Mouse (Mus musculus): ENCODE measurements around the gene Egfr. TPM values are rescaled to one million over a fixed set of nuclear protein-coding genes. Genes with fewer than 3 reads are reported as not detected.
A peak's percentile ranks its signal among the peaks of the same experiment; 100 is the strongest.

Gene Egfr
- polyA plus RNA-seq, 1 experiment from 2014 or later, result 7.2 TPM

- H3K27me3 ChIP-seq (ENCODE audit: control insufficient read depth, insufficient read depth, low read length), result no peaks in the 10 kb centered on the region
- H3K4me1 ChIP-seq (replicated peaks; ENCODE audit: control insufficient read depth, insufficient read depth, low read length), result no peaks in the 10 kb centered on the region
- H3K27ac ChIP-seq, result no peak overlapping the region
- no peak for DNase-seq (ENCODE audit: low spot score)
- H3K4me3 ChIP-seq (replicated peaks; ENCODE audit: low read length), result no peak overlapping the region
- no peak overlapping the region for H3K9ac ChIP-seq
- 96% methylated on average over 3 of the region's 3 CpGs for WGBS
- H3K4me2 ChIP-seq (replicated peaks), result no peak overlapping the region
- no peak for ATAC-seq (ENCODE audit: low FRiP score)
- H3K9me3 ChIP-seq (ENCODE audit: control insufficient read depth, low read length), result no peaks in the 10 kb centered on the region
- H3K36me3 ChIP-seq (replicated peaks; ENCODE audit: control insufficient read depth, insufficient read depth), result no peaks in the 10 kb centered on the region
These were observed 180.2 kb downstream of the Egfr start for GRCm38 (mm10) chr11:16932159-16932558.

GRCm38 (mm10) chr11:16935577-16936236 is 183.7 kb downstream of the Egfr start:
- DNase-seq (ENCODE audit: low spot score), result no peak
- H3K36me3 ChIP-seq (replicated peaks; ENCODE audit: control insufficient read depth, insufficient read depth), result no peaks in the 10 kb centered on the region
- H3K4me3 ChIP-seq (replicated peaks; ENCODE audit: low read length), result no peak overlapping the region
- H3K4me1 ChIP-seq (replicated peaks; ENCODE audit: control insufficient read depth, insufficient read depth, low read length), result no peaks in the 10 kb centered on the region
- H3K9me3 ChIP-seq (ENCODE audit: control insufficient read depth, low read length), result no peaks in the 10 kb centered on the region
- no peak overlapping the region for H3K9ac ChIP-seq
- no peak for ATAC-seq (ENCODE audit: low FRiP score)
- H3K4me2 ChIP-seq (replicated peaks), result no peak overlapping the region
- WGBS, result 74% methylated on average over 6 of the region's 6 CpGs
- no peaks in the 10 kb centered on the region for H3K27me3 ChIP-seq (ENCODE audit: control insufficient read depth, insufficient read depth, low read length)
- H3K27ac ChIP-seq, result no peak overlapping the region

- no peaks in the 10 kb centered on the region for H3K36me3 ChIP-seq (replicated peaks; ENCODE audit: control insufficient read depth, insufficient read depth)
- 27% methylated on average over 4 of the region's 4 CpGs for WGBS
- no peak overlapping the region for H3K9ac ChIP-seq
- H3K27me3 ChIP-seq (ENCODE audit: control insufficient read depth, insufficient read depth, low read length), result no peaks in the 10 kb centered on the region
- H3K4me1 ChIP-seq (replicated peaks; ENCODE audit: control insufficient read depth, insufficient read depth, low read length), result peaks cover 10% of the 10 kb centered on the region; the same call in 1 of the 2 replicates
- H3K4me3 ChIP-seq (replicated peaks; ENCODE audit: low read length), result no peak overlapping the region
- peak overlapping the region; percentile 67 for H3K27ac ChIP-seq
- ATAC-seq (ENCODE audit: low FRiP score) (peak; percentile 83; the same call in 1 of the 2 replicates), DNase-seq (ENCODE audit: low spot score) (peak; percentile 28)
- H3K4me2 ChIP-seq (replicated peaks), result no peak overlapping the region
- H3K9me3 ChIP-seq (ENCODE audit: control insufficient read depth, low read length), result no peaks in the 10 kb centered on the region
These were observed 189.2 kb downstream of the Egfr start for GRCm38 (mm10) chr11:16941103-16941793.

- peaks cover 10% of the 10 kb centered on the region; the same call in 1 of the 2 replicates for H3K4me1 ChIP-seq (replicated peaks; ENCODE audit: control insufficient read depth, insufficient read depth, low read length)
- peak; percentile 84 for ATAC-seq (ENCODE audit: low FRiP score)
- 36% methylated on average over 4 of the region's 4 CpGs for WGBS
- H3K4me3 ChIP-seq (replicated peaks; ENCODE audit: low read length), result no peak overlapping the region
- H3K4me2 ChIP-seq (replicated peaks), result no peak overlapping the region
- no peaks in the 10 kb centered on the region for H3K9me3 ChIP-seq (ENCODE audit: control insufficient read depth, low read length)
- no peak overlapping the region for H3K9ac ChIP-seq
- DNase-seq (ENCODE audit: low spot score), result peak; percentile 52
- no peaks in the 10 kb centered on the region for H3K27me3 ChIP-seq (ENCODE audit: control insufficient read depth, insufficient read depth, low read length)
- peak overlapping the region; percentile 67 for H3K27ac ChIP-seq
- no peaks in the 10 kb centered on the region for H3K36me3 ChIP-seq (replicated peaks; ENCODE audit: control insufficient read depth, insufficient read depth)
These were observed 190.0 kb downstream of the Egfr start for GRCm38 (mm10) chr11:16941973-16942452.

- 89% methylated on average over 4 of the region's 4 CpGs for WGBS
- H3K4me1 ChIP-seq (replicated peaks; ENCODE audit: control insufficient read depth, insufficient read depth, low read length), result peaks cover 10% of the 10 kb centered on the region; the same call in 1 of the 2 replicates
- H3K27ac ChIP-seq, result no peak overlapping the region
- H3K4me3 ChIP-seq (replicated peaks; ENCODE audit: low read length), result no peak overlapping the region
- no peaks in the 10 kb centered on the region for H3K36me3 ChIP-seq (replicated peaks; ENCODE audit: control insufficient read depth, insufficient read depth)
- no peak for ATAC-seq (ENCODE audit: low FRiP score)
- DNase-seq (ENCODE audit: low spot score), result no peak
- H3K9ac ChIP-seq, result no peak overlapping the region
- no peaks in the 10 kb centered on the region for H3K27me3 ChIP-seq (ENCODE audit: control insufficient read depth, insufficient read depth, low read length)
- no peaks in the 10 kb centered on the region for H3K9me3 ChIP-seq (ENCODE audit: control insufficient read depth, low read length)
- no peak overlapping the region for H3K4me2 ChIP-seq (replicated peaks)
These were observed 191.0 kb downstream of the Egfr start for GRCm38 (mm10) chr11:16943016-16943415.

GRCm38 (mm10) chr11:16948756-16949155 is 196.8 kb downstream of the Egfr start:
- Histone ChIP-seq H3K36me3 (replicated peaks; ENCODE audit: control insufficient read depth, insufficient read depth) (no peaks in the 10 kb centered on the region), H3K27ac (no peak overlapping the region), H3K4me2 (replicated peaks) (no peak overlapping the region), H3K4me3 (replicated peaks; ENCODE audit: low read length) (no peak overlapping the region), H3K27me3 (ENCODE audit: control insufficient read depth, insufficient read depth, low read length) (no peaks in the 10 kb centered on the region), H3K4me1 (replicated peaks; ENCODE audit: control insufficient read depth, insufficient read depth, low read length) (no peaks in the 10 kb centered on the region), H3K9ac (no peak overlapping the region), H3K9me3 (ENCODE audit: control insufficient read depth, low read length) (no peaks in the 10 kb centered on the region)
- DNase-seq (ENCODE audit: low spot score), result peak; percentile 74
- no peak for ATAC-seq (ENCODE audit: low FRiP score)
- WGBS, result 38% methylated on average over 1 of the region's 1 CpGs

GRCm38 (mm10) chr11:16950226-16950975 is 198.4 kb downstream of the Egfr start:
- no peaks in the 10 kb centered on the region for H3K4me1 ChIP-seq (replicated peaks; ENCODE audit: control insufficient read depth, insufficient read depth, low read length)
- ATAC-seq (ENCODE audit: low FRiP score) (no peak; the same call in 1 of the 2 replicates), DNase-seq (ENCODE audit: low spot score) (no peak)
- H3K9ac ChIP-seq, result peak overlapping the region; percentile 8; the same call in 1 of the 2 replicates
- H3K9me3 ChIP-seq (ENCODE audit: control insufficient read depth, low read length), result no peaks in the 10 kb centered on the region
- H3K27me3 ChIP-seq (ENCODE audit: control insufficient read depth, insufficient read depth, low read length), result no peaks in the 10 kb centered on the region
- H3K4me2 ChIP-seq (replicated peaks), result peak overlapping the region; percentile 87
- WGBS, result 57% methylated on average over 13 of the region's 13 CpGs
- H3K36me3 ChIP-seq (replicated peaks; ENCODE audit: control insufficient read depth, insufficient read depth), result no peaks in the 10 kb centered on the region
- H3K4me3 ChIP-seq (replicated peaks; ENCODE audit: low read length), result peak overlapping the region; percentile 67
- no peak overlapping the region for H3K27ac ChIP-seq

- WGBS, result 1% methylated on average over 38 of the region's 38 CpGs
- Histone ChIP-seq H3K4me1 (replicated peaks; ENCODE audit: control insufficient read depth, insufficient read depth, low read length) (no peaks in the 10 kb centered on the region), H3K4me3 (replicated peaks; ENCODE audit: low read length) (peak within 1 kb of the TSS; percentile 67), H3K27ac (no peak within 1 kb of the TSS), H3K36me3 (replicated peaks; ENCODE audit: control insufficient read depth, insufficient read depth) (no peaks in the 10 kb centered on the region), H3K4me2 (replicated peaks) (peak within 1 kb of the TSS; percentile 87), H3K9ac (peak within 1 kb of the TSS; percentile 63), H3K9me3 (ENCODE audit: control insufficient read depth, low read length) (no peaks in the 10 kb centered on the region), H3K27me3 (ENCODE audit: control insufficient read depth, insufficient read depth, low read length) (no peaks in the 10 kb centered on the region)
- ATAC-seq (ENCODE audit: low FRiP score) (peak; percentile 100), DNase-seq (ENCODE audit: low spot score) (peak; percentile 97)
These were observed 199.2 kb downstream of the Egfr start, which contains the start of gene Fbxo48 for GRCm38 (mm10) chr11:16950976-16951760. Gene Fbxo48 (plus strand): TSS chr11:16951375.
